Mouse (Mus musculus) central nervous system, embryonic 14 days (tissue): Measurements from ENCODE around the gene Cdkn2aipnl. TPM values are rescaled to one million over a fixed set of nuclear protein-coding genes. Genes with fewer than 3 reads are reported as not detected.

Experiments
- polyA plus RNA-seq: library from polyadenylated mRNA; depleted of rRNA; stranded (reverse); fragments of >200 nt; gene quantifications from 2 replicates; pipeline ENCODE4 v1.2.3, GENCODE M21; 2012; rRNA removed

Gene Cdkn2aipnl
- 52.9 and 58.0 TPM in 2 replicates for polyA plus RNA-seq

DNA sequence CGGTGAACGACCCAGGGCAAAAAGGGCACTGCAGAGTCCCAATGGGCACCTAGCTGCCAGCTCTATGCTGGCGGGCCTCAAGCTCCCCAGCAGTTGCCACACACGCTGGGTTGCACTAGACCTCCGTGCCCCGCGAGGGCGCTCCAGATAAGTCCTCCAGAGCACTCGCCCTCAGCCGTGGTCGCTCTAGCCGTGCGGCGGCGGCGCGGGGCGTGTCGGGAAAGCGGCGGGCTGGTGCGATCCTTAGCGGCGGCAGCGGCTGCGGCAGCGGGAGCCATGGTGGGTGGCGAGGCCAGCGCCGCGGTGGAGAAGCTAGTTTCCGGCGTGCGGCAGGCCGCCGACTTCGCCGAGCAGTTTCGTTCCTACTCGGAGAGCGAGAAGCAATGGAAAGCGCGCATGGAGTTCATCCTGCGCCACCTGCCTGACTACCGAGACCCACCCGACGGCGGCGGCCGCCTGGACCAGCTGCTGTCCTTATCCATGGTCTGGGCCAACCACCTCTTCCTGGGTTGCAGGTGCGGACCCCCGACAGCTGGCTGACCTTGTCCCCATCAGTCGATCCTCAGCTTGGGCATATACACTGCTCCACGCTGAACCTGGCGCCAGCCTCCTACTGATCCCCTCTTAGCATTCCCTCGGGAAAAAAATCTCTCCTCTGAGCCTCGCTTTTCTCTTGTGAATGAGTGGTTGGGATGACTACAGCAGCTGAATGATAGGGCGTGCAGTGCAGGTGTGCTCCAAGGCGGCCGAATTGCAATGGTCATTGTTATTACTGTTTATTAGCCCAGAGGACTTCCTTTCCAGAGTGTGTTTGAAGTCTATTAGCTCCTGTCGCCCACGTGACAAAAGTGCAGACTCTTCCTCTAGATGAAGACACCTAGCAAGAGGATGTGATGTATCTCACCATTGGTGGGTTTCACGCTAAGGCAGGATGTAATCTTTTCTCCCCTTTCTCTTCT, at the start of gene Cdkn2aipnl:
Cdkn2aipnl (plus strand) TSS at position 219 of the 959 bp plus-strand sequence.

GRCm38 (mm10) chr11:52000290-52000962, 33.0 kb downstream of the Cdkn2aipnl start, which contains the start of gene Ube2b:
Gene Ube2b, minus strand, starts transcription at chr11:52000762.

DNA sequence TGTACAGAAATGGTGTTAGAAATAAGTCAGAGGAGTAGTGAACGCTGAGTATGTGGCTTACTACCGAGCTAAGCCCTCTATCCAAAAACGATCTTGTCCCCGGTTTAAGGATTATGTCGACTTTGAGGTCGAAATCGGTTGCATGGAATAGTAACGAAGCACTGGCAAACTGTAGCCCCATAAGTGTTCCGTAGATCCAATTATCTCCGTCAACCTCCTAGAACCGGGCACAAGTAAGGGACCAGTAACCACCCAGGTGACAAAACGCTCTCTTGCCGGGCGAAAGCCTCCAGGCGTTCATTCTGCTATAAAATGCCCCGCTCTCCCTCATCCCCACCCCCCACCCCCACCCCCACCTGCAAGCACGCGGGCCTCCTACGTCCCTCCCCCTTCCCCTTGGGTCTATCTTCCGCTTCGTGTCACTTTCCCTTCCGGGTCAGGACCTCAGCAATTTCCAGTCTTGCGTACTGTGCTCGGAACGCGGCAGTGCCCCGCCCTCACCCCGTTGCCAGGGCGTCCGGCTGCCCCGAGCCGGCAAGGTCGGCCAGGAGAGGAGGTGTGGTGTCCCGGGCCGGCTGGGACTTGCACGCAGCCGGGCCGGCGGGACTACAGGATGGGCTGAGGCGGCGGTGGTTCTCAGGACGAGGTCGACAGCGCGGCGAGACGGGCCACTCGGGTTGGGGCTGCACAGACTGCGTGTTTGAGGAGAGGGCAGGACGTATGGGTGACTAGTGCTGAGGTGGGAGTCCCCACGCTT, 36.5 kb downstream of the Cdkn2aipnl start, which contains the start of gene Cdkl3:
Cdkl3 (plus strand) TSS at position 450 of the 757 bp plus-strand sequence.

Other genes with a start within 250 kb of the Cdkn2aipnl start
- gene Sec24a, start 204.0 kb upstream of the Cdkn2aipnl start, polyA plus RNA-seq, result 9.8 and 11.6 TPM in 2 replicates
- 79.3 and 85.3 TPM in 2 replicates for gene Sar1b, start 204.0 kb upstream of the Cdkn2aipnl start, polyA plus RNA-seq
- 0.96 and 1.7 TPM in 2 replicates for gene Jade2, start 110.0 kb upstream of the Cdkn2aipnl start, polyA plus RNA-seq
- gene Ube2b, start 33.1 kb downstream of the Cdkn2aipnl start, polyA plus RNA-seq, result 198 and 227 TPM in 2 replicates
- 15.4 and 17.5 TPM in 2 replicates for gene Cdkl3, start 36.6 kb downstream of the Cdkn2aipnl start, polyA plus RNA-seq
- gene Ppp2ca, start 131.0 kb downstream of the Cdkn2aipnl start, polyA plus RNA-seq, result 112 and 124 TPM in 2 replicates
- gene Olfr1373, start 177.9 kb downstream of the Cdkn2aipnl start, polyA plus RNA-seq, result not detected in 2 replicates
- gene Olfr1371, start 246.3 kb downstream of the Cdkn2aipnl start, polyA plus RNA-seq, result not detected in 2 replicates